Mouse (Mus musculus) neural tube, embryonic 11.5 days (tissue): ENCODE measurements around the gene Morn1. TPM values are rescaled to one million over a fixed set of nuclear protein-coding genes. Genes with fewer than 3 reads are reported as not detected.
A peak's percentile ranks its signal among the peaks of the same experiment; 100 is the strongest.

Source experiments
- ATAC-seq: fragments of 200-750 bp; cut with Nextera tagmentation; 2 replicates; pipeline ENCODE4 v1.8.0; 2017; ENCODE audit warnings: moderate number of reproducible peaks, mild to moderate bottlenecking, moderate TSS enrichment, moderate library complexity; ENCODE audit not compliant: insufficient read depth, low FRiP score, low TSS enrichment
- DNase-seq: peaks from one replicate; pipeline ENCODE4 v3.0.0-alpha.2; 2015; ENCODE audit warnings: low spot score
- H3K27ac ChIP-seq: fragments of 300-500 bp; sonication (generic); 2 replicates; pipeline ENCODE4 v1.5.1; 2014; ENCODE audit warnings: low read depth, mild to moderate bottlenecking, low read length
- H3K27me3 ChIP-seq: fragments of 300-500 bp; sonication (generic); 2 replicates; pipeline ENCODE4 v1.6.1; 2014; ENCODE audit warnings: mild to moderate bottlenecking, low read length, mixed read lengths; ENCODE audit not compliant: control insufficient read depth, insufficient read depth
- H3K36me3 ChIP-seq: fragments of 300-500 bp; sonication (generic); 2 replicates; pipeline ENCODE4 v1.6.1; 2014; ENCODE audit warnings: mild to moderate bottlenecking, low read length, moderate library complexity, mixed read lengths; ENCODE audit not compliant: control insufficient read depth, insufficient read depth
- H3K4me1 ChIP-seq: fragments of 300-500 bp; sonication (generic); 2 replicates; pipeline ENCODE4 v1.6.1; 2014; ENCODE audit warnings: low read length, mixed read lengths; ENCODE audit not compliant: control insufficient read depth, insufficient read depth
- H3K4me2 ChIP-seq: fragments of 300-500 bp; sonication (generic); 2 replicates; pipeline ENCODE4 v1.6.1; 2014; ENCODE audit warnings: low read depth, mild to moderate bottlenecking, moderate library complexity
- H3K4me3 ChIP-seq: fragments of 300-500 bp; sonication (generic); 2 replicates; pipeline ENCODE4 v1.5.1; 2014; ENCODE audit warnings: low read depth, low read length
- H3K9ac ChIP-seq: fragments of 300-500 bp; sonication (generic); 2 replicates; pipeline ENCODE4 v1.6.1; 2014; ENCODE audit warnings: mild to moderate bottlenecking, low read length
- H3K9me3 ChIP-seq: fragments of 300-500 bp; sonication (generic); 2 replicates; pipeline ENCODE4 v1.6.1; 2016; ENCODE audit warnings: low read length; ENCODE audit not compliant: control insufficient read depth
- WGBS: fragments of 180-500 bp; shearing (Covaris S2); extraction: QIAGEN DNeasy Blood & Tissue Kit; methylation state at CpG from one replicate; pipeline ENCODE4 v1.1.7; 2014; 5-methylcytosine and 5-hydroxymethylcytosine counted together
- polyA plus RNA-seq: library from polyadenylated mRNA; unstranded; fragments of >200 nt; fragmentation: Nextera tagmentation; extraction: Ambion mirVana; gene quantifications from 2 replicates; pipeline ENCODE4 v1.2.1, GENCODE M21; 2014

The Morn1 gene
- polyA plus RNA-seq, 1 experiment from 2014 or later, result 3.9 TPM

- no peaks in the 10 kb centered on the region for H3K9me3 ChIP-seq
- ATAC-seq (no peak), DNase-seq (no peak)
- H3K27me3 ChIP-seq, result no peaks in the 10 kb centered on the region
- peak overlapping the region; percentile 63 for H3K9ac ChIP-seq
- no peak overlapping the region for H3K27ac ChIP-seq
- H3K4me1 ChIP-seq, result peaks cover 19% of the 10 kb centered on the region
- 42% methylated on average over 12 of the region's 12 CpGs for WGBS
- peak overlapping the region; percentile 37; the same call in 1 of the 2 replicates for H3K4me3 ChIP-seq
- H3K36me3 ChIP-seq, result peaks cover 4% of the 10 kb centered on the region; the same call in 1 of the 2 replicates
- H3K4me2 ChIP-seq, result peak overlapping the region; percentile 88
Measured at GRCm38 (mm10) chr4:155151221-155151788, 64.9 kb downstream of the Morn1 start.

- Histone ChIP-seq H3K9ac (no peak overlapping the region), H3K4me3 (no peak overlapping the region), H3K4me1 (peaks cover 19% of the 10 kb centered on the region), H3K9me3 (no peaks in the 10 kb centered on the region), H3K36me3 (peaks cover 8% of the 10 kb centered on the region; the same call in 1 of the 2 replicates), H3K4me2 (no peak overlapping the region), H3K27ac (no peak overlapping the region), H3K27me3 (no peaks in the 10 kb centered on the region)
- 70% methylated on average over 4 of the region's 4 CpGs for WGBS
- no peak for ATAC-seq
- no peak for DNase-seq
Measured at GRCm38 (mm10) chr4:155151845-155152244, 65.5 kb downstream of the Morn1 start.

- WGBS, result 96% methylated on average over 6 of the region's 6 CpGs
- ATAC-seq (no peak), DNase-seq (no peak)
- no peak overlapping the region for H3K27ac ChIP-seq
- peaks cover 19% of the 10 kb centered on the region for H3K4me1 ChIP-seq
- no peak overlapping the region for H3K4me3 ChIP-seq
- no peaks in the 10 kb centered on the region for H3K9me3 ChIP-seq
- no peak overlapping the region for H3K4me2 ChIP-seq
- peaks cover 12% of the 10 kb centered on the region; the same call in 1 of the 2 replicates for H3K36me3 ChIP-seq
- no peak overlapping the region for H3K9ac ChIP-seq
- no peaks in the 10 kb centered on the region for H3K27me3 ChIP-seq
Measured at GRCm38 (mm10) chr4:155152476-155152875, 66.1 kb downstream of the Morn1 start.

GRCm38 (mm10) chr4:155153389-155154072, 67.2 kb downstream of the Morn1 start:
- Histone ChIP-seq H3K4me1 (peaks cover 19% of the 10 kb centered on the region), H3K9me3 (no peaks in the 10 kb centered on the region), H3K27me3 (no peaks in the 10 kb centered on the region), H3K36me3 (peaks cover 20% of the 10 kb centered on the region), H3K4me2 (no peak overlapping the region), H3K4me3 (no peak overlapping the region), H3K9ac (no peak overlapping the region), H3K27ac (no peak overlapping the region)
- no peak for ATAC-seq
- no peak for DNase-seq
- 74% methylated on average over 3 of the region's 3 CpGs for WGBS

- no peak overlapping the region for H3K4me3 ChIP-seq
- no peaks in the 10 kb centered on the region for H3K27me3 ChIP-seq
- WGBS, result 72% methylated on average over 11 of the region's 11 CpGs
- peaks cover 19% of the 10 kb centered on the region for H3K4me1 ChIP-seq
- H3K9ac ChIP-seq, result no peak overlapping the region
- H3K36me3 ChIP-seq, result peaks cover 26% of the 10 kb centered on the region
- ATAC-seq (no peak), DNase-seq (no peak)
- no peaks in the 10 kb centered on the region for H3K9me3 ChIP-seq
- H3K4me2 ChIP-seq, result no peak overlapping the region
- no peak overlapping the region for H3K27ac ChIP-seq
Measured at GRCm38 (mm10) chr4:155154986-155155385, 68.6 kb downstream of the Morn1 start.

- H3K9me3 ChIP-seq, result no peaks in the 10 kb centered on the region
- DNase-seq (no peak), ATAC-seq (no peak)
- no peak overlapping the region for H3K9ac ChIP-seq
- H3K4me3 ChIP-seq, result no peak overlapping the region
- H3K4me2 ChIP-seq, result no peak overlapping the region
- peaks cover 7% of the 10 kb centered on the region for H3K4me1 ChIP-seq
- 94% methylated on average over 17 of the region's 17 CpGs for WGBS
- no peak overlapping the region for H3K27ac ChIP-seq
- no peaks in the 10 kb centered on the region for H3K27me3 ChIP-seq
- peaks cover 26% of the 10 kb centered on the region for H3K36me3 ChIP-seq
Measured at GRCm38 (mm10) chr4:155156734-155157133, 70.4 kb downstream of the Morn1 start.

GRCm38 (mm10) chr4:155157871-155158542, 71.6 kb downstream of the Morn1 start:
- Histone ChIP-seq H3K36me3 (peaks cover 26% of the 10 kb centered on the region), H3K4me1 (peaks cover 8% of the 10 kb centered on the region), H3K4me3 (no peak overlapping the region), H3K27ac (no peak overlapping the region), H3K27me3 (no peaks in the 10 kb centered on the region), H3K9ac (no peak overlapping the region), H3K4me2 (no peak overlapping the region), H3K9me3 (no peaks in the 10 kb centered on the region)
- 91% methylated on average over 27 of the region's 27 CpGs for WGBS
- ATAC-seq, result no peak
- DNase-seq, result no peak

- H3K27me3 ChIP-seq, result no peaks in the 10 kb centered on the region
- DNase-seq (no peak), ATAC-seq (no peak)
- no peaks in the 10 kb centered on the region for H3K9me3 ChIP-seq
- no peak overlapping the region for H3K4me2 ChIP-seq
- H3K36me3 ChIP-seq, result peaks cover 26% of the 10 kb centered on the region
- peaks cover 12% of the 10 kb centered on the region for H3K4me1 ChIP-seq
- no peak overlapping the region for H3K9ac ChIP-seq
- H3K4me3 ChIP-seq, result no peak overlapping the region
- no peak overlapping the region for H3K27ac ChIP-seq
- 78% methylated on average over 8 of the region's 8 CpGs for WGBS
Measured at GRCm38 (mm10) chr4:155158543-155158917, 72.2 kb downstream of the Morn1 start.
